Mouse (Mus musculus) gastrocnemius, postnatal 25 days (tissue): ENCODE measurements around the gene H2-T24. TPM values are rescaled to one million over a fixed set of nuclear protein-coding genes. Genes with fewer than 3 reads are reported as not detected.
"Not testable (repeated sequence)": the region's sequence is repeated elsewhere in the genome, so short reads cannot be mapped to it uniquely, and the experiment has no call there.

Source experiments
- DNase-seq: peaks from one replicate; pipeline ENCODE4 v3.0.0; 2022
- long read RNA-seq, 2 experiments: library from polyadenylated mRNA; stranded (forward); transcript quantifications; one replicate each; pipeline ENCODE4 v2.0.0; 2021
- total RNA-seq, 2 experiments: library from RNA; stranded (reverse); gene quantifications; 1 replicate in 1 of 2; 2 replicates in 1 of 2; pipeline ENCODE4 v1.2.3; 2021

The H2-T24 gene
- total RNA-seq, result 1 to 10 TPM; 1.6 to 1.7 TPM
- long read RNA-seq, experiment 1, partial matches to known transcripts, result 0 of 2 reads
- long read RNA-seq, experiment 1, other reads (novel, unspliced or antisense), result 1 of 2 reads
- long read RNA-seq, experiment 2, result 0 reads

DNA sequence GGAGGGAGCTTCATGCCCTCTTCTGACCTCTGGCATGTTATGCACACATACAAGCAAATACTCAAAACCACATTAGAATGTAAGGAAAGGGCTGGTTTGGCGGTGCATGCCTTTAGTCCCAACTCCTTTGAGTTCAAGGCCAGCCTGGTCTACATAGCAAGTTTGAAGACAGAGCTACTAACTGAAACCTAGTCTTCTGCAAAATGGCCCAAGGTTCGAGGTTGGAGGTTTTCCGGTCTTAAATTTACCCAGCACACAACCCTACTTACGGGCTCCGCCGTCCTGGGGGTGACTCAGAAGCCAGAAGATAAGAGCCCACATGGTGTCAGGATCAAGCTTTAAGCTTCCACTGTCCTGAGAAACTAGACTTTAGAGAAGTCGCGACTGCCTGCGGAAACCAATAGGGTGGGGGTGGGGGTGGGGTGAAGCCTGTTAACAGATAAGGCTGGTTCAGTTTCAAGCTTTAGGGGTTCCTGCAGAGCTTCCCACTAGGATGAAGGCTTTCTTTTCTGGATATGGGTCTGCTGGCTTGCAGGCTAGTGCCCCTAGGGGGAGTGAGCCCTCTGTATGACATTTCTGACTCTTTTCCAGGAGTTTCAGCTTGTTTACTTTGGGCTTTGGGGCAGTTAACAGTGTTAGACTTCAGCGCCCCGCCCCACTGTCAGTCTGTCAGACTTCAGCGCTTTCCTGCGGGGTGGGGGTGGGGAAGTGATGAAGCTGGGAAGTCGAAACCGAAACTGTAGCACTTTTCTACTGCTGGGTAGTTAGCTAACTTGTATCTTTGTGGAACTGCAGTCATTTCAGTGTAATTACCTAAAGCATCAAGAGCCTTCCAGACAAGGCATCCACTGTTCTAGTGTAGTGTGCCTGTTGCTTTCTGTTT is at the start of gene H2-T24:
Gene H2-T24, minus strand, starts transcription at position 370 of the 883 bp plus-strand sequence.
- DNase-seq, result peak; percentile 68

DNA sequence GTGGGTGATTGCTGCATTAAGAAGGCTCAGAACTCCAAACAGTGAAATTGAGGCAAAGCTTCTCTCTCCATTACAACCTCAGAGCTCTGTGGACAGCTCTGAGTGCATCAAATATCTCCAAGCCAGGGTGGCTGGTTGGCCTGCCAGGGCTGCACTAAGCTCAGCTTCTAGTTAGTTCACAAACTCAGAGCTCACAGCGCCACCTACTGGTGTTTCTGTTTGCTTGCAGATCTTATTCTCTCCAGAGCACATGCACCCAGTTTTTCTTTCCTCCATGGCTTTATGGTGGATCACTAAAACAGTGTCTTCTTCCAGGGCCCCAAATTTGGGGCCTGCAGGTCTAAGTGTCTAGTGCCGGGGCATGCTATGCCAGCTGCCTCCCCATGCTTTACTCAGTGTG is 40.5 kb upstream of the H2-T24 start:
- peak; percentile 63 for DNase-seq

GRCm38 (mm10) chr17:36058362-36058761 is 38.0 kb upstream of the H2-T24 start, which contains the start of gene Gm11127:
Gene Gm11127, minus strand, starts transcription at chr17:36058371.
- DNase-seq, result not testable (repeated sequence)

DNA sequence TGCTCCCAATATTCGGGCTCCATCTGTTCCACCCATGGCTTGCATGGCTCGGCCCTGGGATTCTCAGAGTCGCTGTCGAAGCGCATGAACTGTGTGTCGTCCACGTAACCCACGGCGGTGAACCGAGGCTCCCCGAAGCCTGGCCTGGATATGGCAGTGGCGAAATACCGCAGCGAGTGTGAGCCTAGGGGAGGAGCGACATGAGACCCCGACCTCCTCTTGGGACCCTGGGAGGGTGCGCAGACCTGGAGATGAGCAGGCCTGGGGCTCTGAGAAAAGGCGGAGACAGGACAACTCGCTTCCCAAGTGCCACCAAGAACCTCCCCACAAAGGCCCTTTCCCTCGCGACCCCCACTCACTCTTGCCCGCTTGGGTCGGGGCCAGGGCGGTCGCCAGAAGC is 37.6 kb upstream of the H2-T24 start:
- not testable (repeated sequence) for DNase-seq

GRCm38 (mm10) chr17:36043286-36043685 is 22.9 kb upstream of the H2-T24 start:
- no peak for DNase-seq

DNA sequence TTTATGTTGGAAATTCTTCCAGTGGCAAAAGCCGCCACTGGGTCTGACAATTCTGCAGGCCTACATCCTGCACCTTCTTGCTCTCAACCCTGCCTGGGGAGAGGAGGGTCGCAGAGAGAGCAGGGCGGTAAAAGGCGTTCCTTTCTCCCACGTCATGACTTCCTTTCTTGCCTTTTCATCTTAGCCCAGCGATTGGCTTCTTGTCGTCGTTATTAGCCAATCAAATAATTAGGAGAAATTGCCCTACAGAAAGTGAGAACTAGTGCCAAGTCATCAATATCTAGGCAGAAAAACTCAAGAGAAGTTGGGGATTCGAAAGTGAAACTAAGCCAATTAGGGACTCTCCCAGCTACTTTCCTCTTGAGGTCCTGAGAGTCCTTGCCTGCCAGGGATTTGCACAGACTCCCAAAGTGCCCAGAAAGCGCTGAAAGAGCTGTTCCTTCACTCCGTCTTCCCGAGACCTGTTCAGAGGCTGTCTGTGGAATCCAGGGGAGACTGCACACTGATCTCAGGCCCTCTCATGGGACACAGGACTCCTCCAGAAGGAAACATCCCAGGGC is 22.3 kb upstream of the H2-T24 start, which contains the start of the genes H2-T22 and Gm6034:
Gene H2-T22, minus strand, starts transcription at position 138 of the 560 bp plus-strand sequence.
Gene Gm6034, plus strand, starts transcription at position 352 of the 560 bp plus-strand sequence.
- peak; percentile 71 for DNase-seq

DNA sequence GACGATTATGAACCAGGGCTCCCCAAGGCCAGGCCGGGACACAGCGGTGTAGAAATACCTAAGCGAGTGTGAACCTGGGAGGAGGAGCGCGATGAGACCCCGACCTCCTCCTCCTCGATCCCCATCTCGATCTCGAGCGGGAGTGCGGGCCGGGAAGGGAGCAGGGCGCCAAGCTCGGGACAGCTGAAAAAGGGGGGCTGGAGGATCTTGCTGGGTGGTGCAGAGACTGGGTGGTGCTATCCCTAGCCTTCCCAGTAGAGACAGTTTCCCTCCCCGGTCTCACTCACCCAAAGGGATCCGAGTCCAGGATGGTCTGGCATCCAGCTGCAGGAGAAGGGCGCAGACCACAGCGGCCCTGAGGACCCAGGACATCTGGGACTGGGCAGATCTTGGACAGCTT is 21.7 kb upstream of the H2-T24 start:
- DNase-seq, result not testable (repeated sequence)

DNA sequence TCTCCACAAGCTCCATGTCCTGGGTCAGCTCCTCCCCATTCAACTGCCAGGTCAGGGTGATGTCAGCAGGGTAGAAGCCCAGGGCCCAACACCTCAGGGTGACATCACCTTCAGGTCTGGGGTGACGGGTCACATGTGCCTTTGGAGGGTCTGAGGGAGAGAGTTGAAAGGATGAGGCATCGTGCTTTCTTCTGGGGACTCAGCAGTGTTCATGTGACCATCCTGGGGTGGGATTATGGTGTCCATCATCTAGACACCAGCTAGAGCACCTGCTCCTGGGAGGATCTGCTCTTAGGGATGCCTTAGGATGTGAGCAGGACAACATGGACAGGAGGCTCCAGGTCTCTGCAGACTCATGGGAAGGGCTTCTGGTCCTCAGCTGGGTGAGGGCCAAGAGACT is 20.2 kb upstream of the H2-T24 start:
- DNase-seq, result not testable (repeated sequence)

DNA sequence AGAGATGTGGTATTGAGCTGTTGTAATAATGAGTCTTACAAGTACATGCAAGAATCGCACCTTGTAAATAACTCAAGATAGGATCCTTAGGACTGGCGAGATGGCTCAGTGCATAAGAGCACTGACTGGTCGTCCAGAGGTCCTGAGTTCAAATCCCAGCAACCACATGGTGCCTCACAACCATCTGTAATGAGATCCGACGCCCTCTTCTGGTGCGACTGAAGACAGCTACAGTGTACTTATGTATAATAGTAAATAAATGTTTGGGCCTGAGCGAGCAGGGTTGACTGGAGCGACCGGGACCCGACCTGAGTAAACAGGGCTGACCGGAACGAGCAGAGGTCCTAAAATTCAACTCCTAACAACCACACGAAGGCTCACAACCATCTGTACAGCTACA is 15.8 kb upstream of the H2-T24 start:
- DNase-seq, result not testable (repeated sequence)

GRCm38 (mm10) chr17:36035010-36035638 is 14.8 kb upstream of the H2-T24 start:
- peak; percentile 29 for DNase-seq

- DNase-seq, result not testable (repeated sequence)
These were observed 14.2 kb upstream of the H2-T24 start for GRCm38 (mm10) chr17:36034524-36034923.

DNA sequence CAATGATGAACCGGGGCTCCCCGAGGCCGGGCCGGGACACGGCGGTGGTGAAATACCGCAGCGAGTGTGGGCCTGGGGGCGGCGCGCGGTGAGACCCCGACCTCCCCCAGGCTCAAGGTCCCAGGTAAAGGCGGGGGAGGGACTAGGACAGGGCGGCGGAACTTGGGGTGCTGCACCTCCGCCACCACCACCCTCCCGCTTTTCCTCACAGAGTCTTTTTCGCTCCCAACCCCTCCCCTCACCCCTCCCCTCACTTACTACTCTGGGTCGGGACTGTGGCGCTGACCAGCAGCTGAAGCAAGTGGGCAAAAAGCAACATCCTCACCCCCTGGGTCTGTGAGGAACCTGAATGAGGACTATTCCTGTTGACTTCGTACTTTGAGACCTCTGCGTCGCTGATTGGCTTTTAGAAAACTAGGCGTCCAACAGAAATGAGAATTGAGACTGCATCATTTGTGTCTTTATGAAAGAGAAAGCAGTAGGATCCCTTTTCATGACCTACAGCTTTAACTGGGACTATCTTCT is 12.1 kb upstream of the H2-T24 start, which contains the start of gene H2-T23:
Gene H2-T23, minus strand, starts transcription at position 505 of the 525 bp plus-strand sequence.
- peak; percentile 39 for DNase-seq

- DNase-seq, result peak; percentile 20
These were observed 11.4 kb upstream of the H2-T24 start for GRCm38 (mm10) chr17:36031583-36032331.

DNA sequence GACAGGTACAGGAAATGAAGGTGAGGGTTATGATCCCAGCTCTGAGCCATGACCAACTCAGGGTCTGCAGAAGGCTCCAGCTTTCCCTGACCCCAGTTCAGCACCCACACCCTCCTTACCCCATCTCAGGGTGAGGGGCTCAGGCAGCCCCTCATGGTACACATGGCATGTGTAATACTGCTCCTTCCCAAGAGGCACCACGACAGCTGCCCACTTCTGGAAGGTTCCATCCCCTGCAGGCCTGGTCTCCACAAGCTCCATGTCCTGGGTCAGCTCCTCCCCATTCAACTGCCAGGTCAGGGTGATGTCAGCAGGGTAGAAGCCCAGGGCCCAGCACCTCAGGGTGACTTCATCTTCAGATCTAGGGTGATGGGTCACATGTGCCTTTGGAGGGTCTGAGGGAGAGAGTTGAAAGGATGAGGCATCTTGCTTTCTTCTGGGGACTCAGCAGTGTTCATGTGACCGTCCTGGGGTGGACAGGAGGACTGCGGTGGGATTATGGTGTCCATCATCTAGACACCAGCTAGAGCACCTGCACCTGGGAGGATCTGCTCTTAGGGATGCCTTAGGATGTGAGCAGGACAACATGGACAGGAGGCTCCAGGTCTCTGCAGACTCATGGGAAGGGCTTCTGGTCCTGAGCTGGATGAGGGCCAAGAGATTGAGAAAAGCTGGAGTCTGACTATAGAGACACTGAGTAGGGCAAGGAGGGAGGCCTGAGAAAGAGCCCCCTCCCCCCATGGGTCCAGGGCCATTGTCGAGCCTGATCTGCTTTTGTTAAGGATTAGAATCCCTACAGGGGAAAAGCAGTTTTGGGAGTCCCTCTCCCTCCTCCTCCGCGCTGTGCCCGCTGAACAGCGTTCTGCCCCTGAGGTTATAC is 10.6 kb upstream of the H2-T24 start:
- not testable (repeated sequence) for DNase-seq

DNA sequence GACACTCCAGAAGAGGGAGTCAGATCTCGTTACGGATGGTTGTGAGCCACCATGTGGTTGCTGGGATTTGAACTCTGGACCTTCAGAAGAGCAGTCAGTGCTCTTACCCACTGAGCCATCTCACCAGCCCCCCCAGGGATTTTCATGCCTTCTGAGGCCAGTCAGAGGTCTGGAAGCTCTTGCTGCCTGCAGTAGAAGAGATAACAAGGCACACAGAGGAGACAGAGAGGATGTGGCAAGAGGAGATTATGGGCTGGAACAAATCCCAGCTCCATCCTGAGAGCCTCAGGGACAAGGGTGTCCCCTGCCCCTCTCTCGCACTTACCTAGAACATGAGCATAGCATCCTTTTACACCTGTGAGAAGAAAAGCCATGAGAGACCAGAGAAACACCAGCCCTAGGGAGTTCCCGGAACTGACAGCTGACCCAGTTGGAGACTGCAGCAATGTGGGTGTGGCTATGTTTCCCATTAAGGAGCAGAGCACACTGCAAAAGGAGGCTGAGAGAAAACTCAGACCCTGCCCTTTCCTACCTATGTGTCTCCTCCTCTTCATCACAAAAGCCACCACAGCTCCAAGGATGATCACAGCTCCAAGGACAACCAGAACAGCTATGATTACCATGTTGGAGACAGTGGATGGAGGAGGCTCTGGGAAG is 9.8 kb upstream of the H2-T24 start:
- not testable (repeated sequence) for DNase-seq

- no peak for DNase-seq
These were observed 8.7 kb upstream of the H2-T24 start for GRCm38 (mm10) chr17:36028879-36029619.

DNA sequence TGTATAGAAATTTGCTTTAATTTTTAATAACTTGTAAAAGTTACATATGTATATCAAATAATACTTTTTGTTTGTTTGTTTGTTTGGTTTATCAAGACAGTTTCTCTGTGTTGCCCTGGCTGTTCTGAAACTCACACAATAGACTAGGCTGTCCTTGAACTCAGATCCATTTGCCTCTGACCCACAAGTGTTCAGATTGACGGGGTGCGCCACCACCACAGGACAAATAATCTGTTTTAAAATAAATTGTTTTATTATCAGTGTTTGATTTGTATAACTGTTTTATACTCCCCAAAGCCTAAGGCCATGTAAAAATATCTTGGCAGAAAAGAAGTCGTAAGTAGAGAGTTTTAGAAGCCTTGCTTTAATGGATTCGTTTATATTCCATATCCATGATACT is 7.3 kb upstream of the H2-T24 start:
- no peak for DNase-seq

DNA sequence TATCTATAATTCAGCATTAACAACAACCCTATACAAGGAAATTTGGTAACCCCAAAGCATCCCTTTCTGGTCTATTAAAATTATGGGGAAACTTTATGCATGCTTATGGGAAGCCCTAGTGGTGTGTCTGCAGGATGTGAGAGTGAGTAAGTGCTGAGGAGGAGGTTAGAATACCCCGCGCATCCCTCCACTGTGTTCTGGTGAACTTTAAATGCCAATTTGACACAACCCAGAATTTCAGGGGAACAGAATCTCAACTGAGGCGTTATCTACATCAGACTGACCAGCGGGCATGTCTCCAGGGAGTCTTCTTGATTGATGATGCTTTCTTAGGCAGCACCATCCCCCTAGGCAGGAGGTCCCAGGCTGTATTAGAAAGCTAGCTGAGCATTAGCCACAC is 5.5 kb upstream of the H2-T24 start:
- no peak for DNase-seq

DNA sequence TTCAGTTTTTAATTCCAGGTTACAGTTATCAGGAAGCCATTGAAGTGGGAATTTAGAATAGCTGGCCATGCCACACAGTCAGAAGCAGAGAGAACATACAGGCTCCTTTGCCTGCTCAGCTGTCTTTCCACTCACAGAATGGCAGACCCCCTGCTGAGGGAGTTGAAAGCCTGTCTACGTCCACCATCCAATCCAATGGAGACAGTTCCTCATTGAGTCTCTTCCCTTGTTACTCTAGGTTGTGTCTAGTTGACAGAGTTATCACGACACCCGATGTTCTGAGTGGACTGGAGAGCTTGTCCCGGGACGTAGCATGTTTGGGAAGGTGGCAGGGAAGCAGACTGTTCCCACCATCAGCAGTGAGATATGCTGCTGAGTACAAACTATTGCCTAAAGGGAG is 4.8 kb upstream of the H2-T24 start:
- DNase-seq, result no peak
